In the genomic region with DNA sequence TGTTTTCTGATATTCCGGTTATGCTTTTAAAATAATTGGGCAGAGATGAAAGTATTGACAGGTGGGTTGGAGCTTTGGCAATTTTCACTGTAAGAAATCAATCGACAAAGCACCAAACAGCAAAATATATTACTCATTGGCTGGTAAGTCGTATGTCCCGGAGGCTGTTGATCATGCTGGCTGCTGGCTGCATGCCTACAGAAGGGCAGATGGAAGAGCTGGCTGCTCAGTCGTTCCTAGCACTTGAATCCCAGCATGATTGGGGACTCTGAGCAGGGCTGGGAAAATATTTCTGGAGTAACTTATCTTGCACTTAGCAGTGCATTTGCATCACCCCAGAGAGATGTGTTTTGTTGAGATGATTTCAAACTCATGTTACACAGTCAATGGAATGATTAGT, we compare ENCODE assay signal across 13 mouse cellular contexts.
DNase-seq lines count a peak whose midpoint lies in the region; ATAC-seq and TF ChIP-seq lines count a peak whose summit lies in the region.
"Had no signal": no experiment of that assay in that cellular context is flagged by ENCODE, and none has a peak within 500 bp of the region (broad histone marks: within the 10 kb centered on the region; RNA-seq: fewer than 3 reads in every experiment).

No protein-coding gene starts in this region.

- no peaks in the 10 kb centered on the region for H3K4me1 ChIP-seq in midbrain, embryonic 14.5 days (ENCODE audit: control insufficient read depth, insufficient read depth, low read length)
- no peaks in the 10 kb centered on the region for H3K4me1 ChIP-seq in midbrain, embryonic 11.5 days (ENCODE audit: control insufficient read depth, insufficient read depth, low read length)
- H3K4me1 ChIP-seq: embryonic facial prominence, embryonic 15.5 days had no signal

- 85% methylated on average over 5 of the region's 5 CpGs for WGBS in midbrain, embryonic 14.5 days
- 86% methylated on average over 5 of the region's 5 CpGs for WGBS in midbrain, embryonic 11.5 days

- H3K27me3 ChIP-seq in midbrain, embryonic 14.5 days (ENCODE audit: control insufficient read depth, insufficient read depth, low read length): no peaks in the 10 kb centered on the region
- H3K27me3 ChIP-seq in midbrain, embryonic 11.5 days (ENCODE audit: control insufficient read depth, insufficient read depth, low read length): no peaks in the 10 kb centered on the region
- H3K27me3 ChIP-seq: embryonic facial prominence, embryonic 15.5 days had no signal

- H3K4me3 ChIP-seq in midbrain, embryonic 14.5 days (replicated peaks; ENCODE audit: low read depth, low read length): no peak overlapping the region
- no peak overlapping the region for H3K4me3 ChIP-seq in midbrain, embryonic 11.5 days (ENCODE audit: low read depth, low read length)
- no peak overlapping the region for H3K4me3 ChIP-seq in layer of hippocampus, adult 2 months
- H3K4me3 ChIP-seq: embryonic facial prominence, embryonic 15.5 days had no signal

- DNase-seq in midbrain, embryonic 14.5 days: peak; percentile 18
- DNase-seq in midbrain, embryonic 11.5 days (ENCODE audit: low spot score, missing footprints): no peak
- peak; percentile 93 for DNase-seq in cerebellum, adult 9-10 months
- peak; percentile 89 for DNase-seq in layer of hippocampus, adult 2 months (ENCODE audit: low spot score in 2 of 2)
- DNase-seq in right cerebral cortex, postnatal 14 days: peak; percentile 18
- no peak for DNase-seq in lung, postnatal 4 days
- no peak for DNase-seq in lung, postnatal 25 days (ENCODE audit: low spot score)
- DNase-seq in adrenal gland, postnatal 10 days: no peak
- DNase-seq: gastrocnemius, postnatal 14 days; kidney, postnatal 36 days; lung, postnatal 36 days had no signal

- ATAC-seq in midbrain, embryonic 14.5 days (ENCODE audit: low FRiP score, low TSS enrichment): no peak
- no peak for ATAC-seq in midbrain, embryonic 11.5 days (ENCODE audit: low FRiP score)
- ATAC-seq: inflammation-experienced regulatory T-cells, adult 6 months had no signal

- no peak overlapping the region for H3K9ac ChIP-seq in midbrain, embryonic 14.5 days (replicated peaks; ENCODE audit: low read length)
- no peak overlapping the region for H3K9ac ChIP-seq in midbrain, embryonic 11.5 days (ENCODE audit: low read length)
- H3K9ac ChIP-seq: embryonic facial prominence, embryonic 15.5 days had no signal

- H3K9me3 ChIP-seq in midbrain, embryonic 14.5 days (ENCODE audit: control insufficient read depth, low read length): no peaks in the 10 kb centered on the region
- H3K9me3 ChIP-seq in midbrain, embryonic 11.5 days (ENCODE audit: control insufficient read depth, low read length): no peaks in the 10 kb centered on the region
- H3K9me3 ChIP-seq: embryonic facial prominence, embryonic 15.5 days had no signal

- no peak overlapping the region for H3K27ac ChIP-seq in midbrain, embryonic 14.5 days (replicated peaks; ENCODE audit: low read depth, low read length)
- H3K27ac ChIP-seq in midbrain, embryonic 11.5 days (ENCODE audit: low read depth, low read length): no peak overlapping the region
- peak overlapping the region; percentile 86 for H3K27ac ChIP-seq in layer of hippocampus, adult 2 months
- H3K27ac ChIP-seq: embryonic facial prominence, embryonic 15.5 days had no signal

- no peak overlapping the region for H3K4me2 ChIP-seq in midbrain, embryonic 14.5 days (ENCODE audit: low read length)
- H3K4me2 ChIP-seq in midbrain, embryonic 11.5 days: no peak overlapping the region
- H3K4me2 ChIP-seq: embryonic facial prominence, embryonic 15.5 days had no signal

- no peaks in the 10 kb centered on the region for H3K36me3 ChIP-seq in midbrain, embryonic 14.5 days (ENCODE audit: control insufficient read depth, insufficient read depth, low read length)
- no peaks in the 10 kb centered on the region for H3K36me3 ChIP-seq in midbrain, embryonic 11.5 days (ENCODE audit: control insufficient read depth, insufficient read depth, low read length)
- H3K36me3 ChIP-seq: embryonic facial prominence, embryonic 15.5 days had no signal

- no peak for TF ChIP-seq CTCF in layer of hippocampus, adult 2 months (conservative IDR thresholded peaks at IDR 0.05)

Comparison
In these comparisons a context has a peak if more than half of its experiments do, and no peak if none do; other contexts are left out.
1. DNase-seq: peak in midbrain, embryonic 14.5 days (single experiment), cerebellum, adult 9-10 months (single experiment), layer of hippocampus, adult 2 months (2 of 2) and right cerebral cortex, postnatal 14 days (single experiment); none in midbrain, embryonic 11.5 days (single experiment), lung, postnatal 4 days (0 of 2), lung, postnatal 25 days (single experiment) and adrenal gland, postnatal 10 days (single experiment).